Mouse (Mus musculus): ENCODE results near the gene Golt1a.
"Not testable (repeated sequence)": the region's sequence is repeated elsewhere in the genome, so short reads cannot be mapped to it uniquely, and the experiment has no call there.

The Golt1a gene

DNA sequence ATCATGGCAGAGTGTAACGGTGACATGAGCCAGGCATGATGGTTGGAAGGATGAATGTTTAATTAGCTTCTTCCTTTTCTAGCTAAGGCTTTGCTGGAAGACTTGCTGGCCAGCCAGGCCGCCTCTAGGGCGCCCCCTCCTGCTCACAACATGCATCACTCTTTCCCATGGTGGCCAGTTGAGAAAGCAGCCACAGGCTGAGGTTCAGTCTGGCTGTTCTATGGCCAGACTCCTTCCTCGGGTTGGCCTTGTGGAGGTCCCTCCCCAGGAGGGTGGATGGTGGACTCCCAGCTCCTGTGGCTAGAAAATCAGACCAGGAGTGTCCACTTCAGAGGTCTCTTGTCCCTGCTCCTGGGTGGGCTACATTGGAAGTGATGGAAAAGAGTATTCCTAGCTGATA is 2.8 kb upstream of the Golt1a start:
- peak; percentile 54 for DNase-seq (ENCODE audit: low read depth)

DNA sequence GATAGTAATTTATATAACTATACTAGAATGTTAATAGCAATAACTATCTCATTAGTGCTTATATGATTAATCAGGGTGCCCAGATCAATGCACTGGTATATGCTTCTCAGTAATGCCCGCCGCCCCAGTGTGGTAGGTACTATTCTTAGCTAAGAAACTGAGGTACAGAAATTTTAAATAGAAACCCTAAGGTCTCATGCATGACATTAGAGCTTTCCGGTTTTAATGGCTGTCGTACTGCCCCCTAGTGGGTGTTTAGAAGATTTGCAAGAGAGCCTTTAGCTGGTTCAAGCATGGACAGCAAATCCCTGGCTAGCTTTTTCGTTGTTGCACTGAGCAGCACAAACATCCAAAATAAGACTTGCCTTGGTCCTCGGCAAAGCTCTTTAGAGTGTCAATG is 2.3 kb upstream of the Golt1a start:
- peak; percentile 66 for DNase-seq (ENCODE audit: low read depth)

DNA sequence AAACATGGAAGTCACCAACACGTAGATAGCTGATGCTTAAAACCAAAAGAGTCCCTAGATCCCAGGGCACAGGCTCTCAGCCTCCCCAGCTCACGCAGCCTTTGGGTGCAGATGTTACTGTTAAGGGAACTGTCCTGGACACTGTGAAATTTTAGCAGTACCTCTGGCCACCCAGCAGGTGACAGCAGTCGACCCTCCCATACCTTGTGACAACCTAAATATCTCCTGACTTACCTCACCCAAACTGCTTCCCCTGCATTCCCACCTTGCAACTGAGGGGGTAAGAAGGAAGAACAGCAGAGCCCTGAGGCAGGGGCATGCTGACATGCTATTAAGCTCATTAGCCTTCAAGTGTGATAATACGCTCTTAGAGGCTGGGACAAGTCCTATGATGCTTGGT is 1.6 kb downstream of the Golt1a start:
- peak; percentile 11 for DNase-seq (ENCODE audit: low read depth)

DNA sequence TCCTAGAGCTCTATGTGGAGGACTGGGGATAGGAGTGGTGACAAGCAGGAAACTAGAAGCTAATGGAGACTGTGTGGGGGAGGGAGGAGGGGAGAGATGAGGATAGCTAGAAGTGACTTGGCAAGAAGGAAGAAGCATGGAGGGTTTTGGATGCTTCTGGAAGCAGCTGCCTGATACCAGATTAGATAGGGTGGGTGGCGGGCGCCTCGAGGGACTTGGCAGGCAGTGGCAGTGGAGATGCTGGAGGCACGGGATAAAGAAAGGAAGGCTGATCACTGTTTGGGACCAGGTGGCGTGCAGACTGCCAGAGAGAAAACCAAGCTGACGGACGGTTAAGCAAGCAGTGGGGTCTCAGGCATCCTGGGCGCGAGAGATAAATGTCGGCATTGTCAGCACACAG is 2.3 kb downstream of the Golt1a start:
- no peak for DNase-seq (ENCODE audit: low read depth)

DNA sequence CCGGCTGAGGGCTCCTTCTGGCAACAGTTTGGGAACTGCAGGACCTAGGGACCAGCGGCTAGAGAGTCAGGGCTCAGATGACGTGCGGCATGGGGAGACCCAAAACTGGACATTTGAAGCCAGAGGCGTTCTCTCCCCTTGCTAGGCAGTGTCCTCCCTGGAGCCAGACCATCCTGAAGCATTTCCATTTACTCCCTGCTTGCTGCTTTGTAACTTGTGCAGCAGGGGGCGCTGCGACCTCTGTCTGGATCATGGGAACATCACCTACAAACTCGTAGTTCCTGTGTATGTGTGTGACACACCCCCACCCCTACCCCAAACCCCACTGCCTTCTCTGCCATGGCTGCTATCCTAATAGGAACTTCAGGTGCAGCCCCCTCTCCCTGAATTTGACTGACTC is 4.8 kb downstream of the Golt1a start:
- peak; percentile 48 for DNase-seq (ENCODE audit: low read depth)

DNA sequence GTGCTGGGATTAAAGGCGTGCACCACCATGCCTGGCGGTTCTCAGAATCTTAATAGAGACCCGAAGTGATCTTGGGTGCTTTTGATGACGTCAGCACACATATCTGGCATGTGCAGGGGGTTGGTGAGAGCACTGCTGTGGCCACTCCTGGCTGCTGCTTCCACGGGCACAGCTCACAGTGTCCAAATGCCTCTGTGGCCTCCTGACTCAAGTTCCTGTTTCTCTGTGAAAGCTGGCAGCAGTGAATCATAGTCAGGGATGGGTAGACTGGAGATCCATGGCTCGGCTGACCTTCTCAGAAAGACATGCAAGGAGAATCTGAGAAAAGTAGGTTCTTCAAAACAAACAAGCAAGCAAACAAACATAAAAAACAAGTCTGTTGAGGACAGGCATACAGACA is 6.2 kb downstream of the Golt1a start:
- peak; percentile 17 for DNase-seq (ENCODE audit: low read depth)

DNA sequence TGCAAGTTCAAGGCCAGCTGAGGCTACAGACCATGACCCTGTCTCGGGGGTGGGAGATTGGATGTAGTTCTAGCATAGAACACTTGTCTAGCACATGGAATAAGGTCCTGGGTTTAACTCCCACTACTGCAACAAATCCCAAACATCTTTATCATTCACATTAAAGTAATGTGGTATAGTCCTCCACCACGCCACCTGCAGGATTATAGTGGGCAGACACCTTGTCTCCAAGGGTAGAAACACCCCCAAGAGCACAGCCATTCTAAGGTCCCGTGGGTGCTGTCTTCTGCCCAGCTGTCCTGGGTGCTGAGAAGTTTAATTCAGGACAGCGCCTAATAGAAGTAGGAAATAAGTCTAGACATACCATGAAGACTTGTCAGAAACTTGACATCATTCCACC is 7.0 kb downstream of the Golt1a start:
- no peak for DNase-seq (ENCODE audit: low read depth)

DNA sequence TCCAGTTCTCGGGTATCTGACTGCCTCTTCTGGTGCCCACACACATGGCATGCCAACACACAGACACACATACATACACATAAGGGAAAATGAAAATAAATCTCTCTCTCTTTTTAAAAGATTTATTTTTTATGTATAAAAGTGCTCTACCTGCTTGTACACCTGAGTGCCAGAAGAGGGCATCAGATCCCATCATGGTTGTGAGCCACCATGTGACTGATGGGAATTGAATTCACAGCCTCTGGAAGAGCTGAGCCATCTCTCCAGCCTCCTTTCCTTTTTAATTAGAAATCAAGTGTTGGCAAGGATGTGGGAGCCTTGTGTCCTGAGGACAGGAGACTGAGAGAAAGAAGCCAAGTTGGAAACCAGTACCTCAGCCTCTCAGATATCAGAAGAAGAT is 7.5 kb downstream of the Golt1a start:
- DNase-seq (ENCODE audit: low read depth) = peak; percentile 8

DNA sequence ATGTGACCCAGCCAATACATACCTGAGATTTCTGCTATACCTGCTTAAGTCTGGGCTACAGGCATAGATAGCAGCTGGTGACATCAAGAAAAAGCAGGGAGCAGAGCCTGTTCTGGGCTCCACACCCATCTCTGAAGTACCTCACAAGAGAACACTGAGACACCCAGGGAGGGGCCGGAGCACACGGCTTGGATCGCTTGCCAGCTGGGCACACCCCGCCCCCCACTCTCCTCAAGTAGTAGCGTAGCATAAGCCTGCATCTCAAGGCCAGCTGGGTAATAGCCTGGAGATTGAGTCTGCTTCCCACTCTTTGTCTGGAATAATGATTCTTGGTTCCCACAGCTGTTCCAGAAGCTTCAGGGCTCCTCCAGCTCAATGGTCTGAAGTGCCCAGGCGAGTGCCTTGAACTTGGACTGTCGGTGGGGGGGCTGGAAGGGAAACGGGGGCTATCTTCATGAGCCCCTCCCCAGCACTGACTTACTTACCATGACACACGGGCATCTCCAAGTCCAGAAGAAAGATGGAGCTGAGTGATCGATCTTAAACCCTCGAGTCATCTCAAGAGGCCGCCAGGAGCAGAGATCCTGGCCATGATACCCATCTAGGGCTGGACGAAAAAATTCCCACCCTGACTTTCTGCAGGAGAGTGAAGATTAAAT is 11.8 kb downstream of the Golt1a start, which contains the start of gene Kiss1:
Gene Kiss1 (plus strand): TSS at position 609 of the 659 bp plus-strand sequence.
- DNase-seq (ENCODE audit: low read depth) = no peak

DNA sequence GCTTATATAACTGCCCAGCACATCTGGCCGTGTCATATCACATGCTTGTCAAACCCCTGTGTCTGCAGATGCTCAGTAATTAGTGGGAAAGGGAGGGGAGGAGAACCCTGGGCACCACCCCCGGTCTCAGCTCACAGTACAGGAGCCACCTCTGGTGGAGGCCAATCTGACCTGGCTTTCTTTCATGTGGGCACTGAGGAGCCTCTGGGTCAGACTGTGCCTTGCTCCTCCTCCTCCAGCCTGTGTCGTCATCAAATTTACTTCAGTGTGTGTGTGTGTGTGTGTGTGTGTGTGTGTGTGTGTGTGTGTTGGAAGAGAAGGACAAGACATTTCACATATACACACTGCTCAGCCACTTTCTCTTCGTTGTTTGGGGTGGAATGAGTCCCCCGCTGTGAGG is 13.7 kb downstream of the Golt1a start:
- no peak for DNase-seq (ENCODE audit: low read depth)

DNA sequence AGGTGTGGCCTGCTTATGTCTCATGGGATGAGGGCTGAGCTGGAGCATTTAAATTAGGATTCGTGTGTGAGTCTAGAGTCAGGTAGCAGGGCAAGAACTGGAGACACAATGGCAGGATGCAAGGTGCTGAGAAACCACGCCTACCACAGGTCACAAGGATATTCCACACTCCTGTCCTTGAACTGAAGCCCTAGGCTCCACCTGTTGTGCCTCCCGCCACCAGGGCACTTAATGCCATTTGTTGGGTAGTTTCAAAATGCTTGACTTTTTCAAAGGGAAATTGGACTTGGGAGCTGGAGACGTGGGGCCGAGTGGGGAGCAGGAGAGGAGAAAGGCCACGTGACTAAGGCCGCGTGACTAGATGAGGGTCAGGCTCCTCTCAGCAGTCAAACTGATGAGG is 16.4 kb downstream of the Golt1a start:
- DNase-seq (ENCODE audit: low read depth) = no peak

DNA sequence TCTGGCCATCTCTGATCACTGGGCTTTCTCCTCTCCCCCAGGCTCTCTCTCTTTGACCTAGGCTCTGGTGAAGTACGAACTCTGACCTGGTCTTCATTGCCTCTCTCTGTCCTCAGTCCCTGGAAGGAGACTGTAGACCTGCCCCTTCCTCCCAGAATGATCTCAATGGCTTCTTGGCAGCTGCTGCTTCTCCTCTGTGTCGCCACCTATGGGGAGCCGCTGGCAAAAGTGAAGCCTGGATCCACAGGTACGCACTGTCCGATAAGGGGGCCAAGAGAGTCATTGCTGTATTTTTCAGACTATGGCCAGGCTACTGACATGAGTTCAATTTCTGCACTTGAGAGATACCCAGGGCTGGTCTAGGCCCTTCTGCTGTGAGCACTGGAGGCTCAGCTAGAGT is 17.5 kb downstream of the Golt1a start:
- DNase-seq (ENCODE audit: low read depth) = no peak

DNA sequence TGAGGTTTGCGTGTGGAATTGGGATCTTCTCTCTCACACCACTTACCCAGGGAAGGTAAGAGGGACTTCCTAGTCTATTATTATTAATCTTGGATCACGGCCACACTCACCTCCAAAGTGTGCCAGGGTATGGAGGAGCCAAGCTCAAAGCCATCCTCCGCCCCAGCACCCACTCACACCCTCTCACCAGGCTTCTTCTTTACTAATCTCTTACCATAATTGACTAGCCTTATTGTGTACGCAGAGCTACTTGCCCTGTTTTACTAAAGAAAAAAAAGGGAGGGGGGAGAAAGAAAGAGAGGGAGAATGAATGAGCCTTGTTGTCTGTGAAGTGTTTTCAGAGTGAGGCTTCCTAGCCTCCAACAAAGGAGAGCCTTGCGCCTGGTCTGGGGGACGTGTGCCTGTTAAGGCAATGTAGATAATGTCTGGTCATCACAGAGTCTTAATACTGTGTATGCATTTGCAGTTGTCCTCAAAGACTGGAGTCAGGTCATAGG is 18.7 kb downstream of the Golt1a start:
- no peak for DNase-seq (ENCODE audit: low read depth)

DNA sequence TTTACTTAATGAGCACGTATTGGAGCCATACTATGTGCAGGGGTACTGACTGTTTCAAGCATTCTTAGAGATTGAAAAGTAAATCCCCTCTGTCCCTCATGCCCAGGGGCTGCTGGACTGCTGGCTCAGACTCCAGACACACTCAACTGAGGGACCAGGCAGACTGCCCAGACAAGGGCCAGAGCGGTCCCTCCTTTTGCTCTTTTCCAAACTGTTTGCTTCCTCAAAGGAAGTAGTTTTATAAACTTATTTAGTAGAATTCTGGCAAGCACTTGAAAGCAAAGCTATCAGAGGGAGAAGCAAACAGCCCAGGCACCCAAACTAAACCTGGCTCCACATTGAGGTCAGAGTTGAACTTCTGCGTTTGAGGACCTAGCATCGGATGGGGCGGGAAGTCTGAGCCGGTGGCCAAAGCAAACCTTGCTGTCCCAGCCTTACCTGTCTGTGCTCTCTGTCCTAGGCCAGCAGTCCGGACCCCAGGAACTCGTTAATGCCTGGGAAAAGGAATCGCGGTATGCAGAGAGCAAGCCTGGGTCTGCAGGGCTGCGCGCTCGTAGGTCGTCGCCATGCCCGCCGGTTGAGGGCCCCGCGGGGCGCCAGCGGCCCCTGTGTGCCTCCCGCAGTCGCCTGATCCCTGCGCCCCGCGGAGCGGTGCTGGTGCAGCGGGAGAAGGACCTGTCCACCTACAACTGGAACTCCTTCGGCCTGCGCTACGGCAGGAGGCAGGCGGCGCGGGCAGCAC is 19.5 kb downstream of the Golt1a start:
- no peak for DNase-seq (ENCODE audit: low read depth)

DNA sequence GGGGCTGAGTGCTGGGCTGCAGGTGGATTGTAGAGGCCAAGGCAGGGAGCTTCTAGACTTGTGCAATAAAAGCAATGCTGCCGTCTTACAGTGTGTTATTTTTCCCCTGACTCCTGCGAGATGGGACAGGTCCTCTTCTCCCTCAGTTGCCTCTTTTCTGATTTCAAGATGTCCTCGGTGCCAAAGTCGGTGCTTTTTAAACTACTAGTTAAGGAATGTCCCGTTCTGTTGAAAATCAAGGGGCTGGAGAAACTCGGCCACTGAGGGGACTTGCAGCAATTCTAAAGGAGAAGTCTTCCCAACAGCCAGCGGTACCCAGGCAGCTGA is 20.0 kb downstream of the Golt1a start:
- DNase-seq (ENCODE audit: low read depth) = no peak

DNA sequence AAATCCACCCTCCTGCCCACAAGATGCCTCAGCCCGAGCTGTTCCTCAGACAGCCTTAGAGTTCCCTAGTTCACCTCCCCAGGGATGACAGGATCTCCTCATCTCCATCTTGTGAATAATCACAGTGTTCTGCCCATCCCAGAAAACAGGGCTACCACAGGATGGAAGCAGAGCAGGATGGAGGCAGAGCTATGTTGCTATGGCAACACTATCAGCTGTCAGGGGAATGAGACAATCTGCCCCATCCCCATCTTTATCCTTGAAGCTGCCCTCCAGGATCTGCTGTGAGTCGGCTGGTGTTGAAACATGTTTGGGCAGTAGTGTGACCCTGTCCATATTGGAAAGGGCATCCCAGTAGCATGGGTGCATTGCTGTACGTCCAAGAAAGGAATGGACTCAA is 21.5 kb downstream of the Golt1a start:
- no peak for DNase-seq (ENCODE audit: low read depth)

DNA sequence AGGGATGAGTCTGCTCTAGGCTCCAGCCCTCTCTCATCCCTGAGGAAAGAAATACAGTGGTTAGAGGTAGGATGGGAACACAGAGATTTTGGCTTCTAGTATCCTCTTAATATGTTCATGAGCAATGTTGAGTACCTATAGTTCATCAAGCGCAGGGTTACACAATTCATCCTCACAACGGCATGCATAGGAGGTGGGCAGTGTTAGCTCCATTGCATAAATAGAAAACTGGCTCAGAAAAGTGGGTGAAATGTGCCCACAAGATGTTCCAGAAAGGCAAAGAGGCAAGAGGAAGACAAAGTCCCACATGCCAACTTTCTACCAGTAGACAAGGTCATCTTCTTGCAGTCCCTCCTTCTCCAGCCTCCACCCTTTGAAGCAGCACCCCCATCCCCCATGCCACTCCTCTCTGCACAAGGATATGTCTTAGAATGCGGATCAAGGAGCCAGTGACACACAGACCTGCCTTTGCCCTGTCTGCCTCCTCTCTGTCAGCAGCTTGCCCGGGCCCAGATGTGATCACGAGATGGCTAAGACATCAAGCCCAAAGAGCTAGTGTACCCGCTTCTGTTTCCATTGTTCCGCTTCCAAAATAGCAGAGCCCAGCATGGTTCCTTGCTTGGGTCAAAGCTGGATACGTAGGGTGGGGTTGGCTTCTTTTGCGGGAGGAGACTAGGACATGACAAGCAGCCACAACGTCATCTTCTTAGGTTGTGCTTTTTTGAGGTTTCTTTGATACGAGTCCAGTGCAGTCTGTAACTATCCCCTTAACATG is 23.2 kb downstream of the Golt1a start:
- no peak for DNase-seq (ENCODE audit: low read depth)

DNA sequence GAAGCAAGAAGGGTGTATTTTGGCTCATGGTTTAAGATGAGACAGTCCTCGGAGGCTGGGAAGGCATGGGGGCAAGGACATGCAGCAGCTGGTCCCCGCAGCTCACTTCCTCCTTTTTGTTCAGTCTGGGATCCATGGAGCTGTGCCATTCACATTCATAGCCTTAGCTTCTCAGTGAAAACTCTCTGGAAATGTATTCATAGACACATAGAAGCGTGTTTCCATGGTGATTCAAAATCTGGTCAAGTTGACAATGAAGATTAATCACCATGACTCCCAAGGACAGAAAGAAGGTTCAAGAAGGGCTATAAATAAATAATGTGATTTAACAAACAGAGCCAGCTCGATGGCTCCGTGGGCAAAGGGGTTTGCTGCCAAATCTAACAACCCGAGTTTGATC is 24.3 kb downstream of the Golt1a start:
- no peak for DNase-seq (ENCODE audit: low read depth)

DNA sequence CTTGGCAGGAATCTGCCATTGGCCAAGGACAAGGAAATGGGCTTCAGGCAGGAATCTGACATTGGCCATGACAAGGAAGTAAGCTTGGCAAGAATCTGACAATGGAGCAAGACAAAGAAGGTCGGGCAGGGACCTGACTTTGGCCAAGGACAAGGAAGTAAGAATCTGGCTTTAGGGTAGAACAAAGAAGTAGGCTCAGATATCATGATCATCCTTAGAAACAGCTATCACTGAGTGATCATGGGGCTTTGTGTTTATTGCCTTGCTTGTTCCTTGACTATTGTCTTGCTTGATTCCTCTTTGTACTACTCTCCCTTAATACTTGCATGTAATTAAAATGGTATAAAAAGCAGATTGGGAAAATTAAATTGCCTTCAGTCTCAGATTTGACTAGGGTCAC is 30.8 kb downstream of the Golt1a start:
- not testable (repeated sequence) for DNase-seq (ENCODE audit: low read depth)

DNA sequence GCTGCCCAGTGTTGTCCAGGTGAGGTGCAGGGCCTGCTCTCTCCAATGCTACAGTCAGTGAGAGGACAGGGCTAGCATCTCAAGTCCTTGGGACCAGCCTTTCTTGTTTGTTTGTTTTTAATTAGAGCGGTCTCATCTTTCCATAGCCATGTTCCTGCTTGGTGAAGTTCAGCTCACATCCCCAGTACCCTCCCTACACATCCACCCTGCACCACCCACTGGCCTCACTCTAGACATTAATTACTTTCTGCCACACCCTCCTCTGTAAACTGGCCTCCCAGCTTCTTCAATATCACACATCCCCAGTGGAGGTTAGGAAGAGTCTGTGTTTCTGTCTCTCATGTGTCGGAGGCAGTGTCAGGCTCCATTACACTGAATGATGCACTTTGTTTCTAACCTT is 34.8 kb downstream of the Golt1a start:
- DNase-seq (ENCODE audit: low read depth) = no peak

DNA sequence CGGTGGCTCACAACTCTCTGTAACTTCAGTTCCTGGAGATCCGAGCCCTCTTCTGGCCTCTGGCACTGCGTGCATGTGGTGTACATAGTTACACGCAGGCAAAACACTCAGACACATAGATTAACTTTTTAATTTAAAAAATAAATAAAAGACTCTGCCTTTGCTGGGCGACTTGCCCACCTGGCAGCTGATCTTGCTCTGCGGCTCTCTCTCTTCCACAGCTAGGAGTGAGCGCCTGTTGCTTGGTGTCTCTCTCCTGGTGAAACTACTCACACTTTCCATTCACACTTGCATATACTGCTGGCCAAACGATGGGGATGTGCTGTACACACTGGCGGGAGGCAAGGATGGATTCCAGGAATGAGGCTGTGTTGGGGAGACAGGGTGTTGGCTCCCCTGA is 36.9 kb downstream of the Golt1a start:
- no peak for DNase-seq (ENCODE audit: low read depth)

DNA sequence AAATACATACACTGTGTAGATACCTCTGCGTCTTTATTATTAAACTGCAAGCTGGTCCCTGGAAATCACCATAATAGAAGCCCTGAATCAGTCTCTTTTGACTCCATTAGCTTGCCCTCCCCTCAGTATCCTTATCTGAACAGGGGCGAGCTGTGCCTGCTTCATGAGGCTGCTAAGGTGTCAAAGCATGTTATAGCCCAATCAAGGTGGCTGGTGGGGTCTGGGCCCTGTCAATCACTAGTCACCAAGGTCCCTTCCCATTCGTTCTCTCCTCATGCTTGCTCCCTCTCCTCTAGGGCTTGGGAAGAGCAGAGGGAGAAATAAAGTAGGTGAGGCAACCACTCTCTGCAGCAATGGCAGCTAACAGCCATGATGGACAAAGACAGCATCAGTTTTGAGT is 37.6 kb downstream of the Golt1a start:
- DNase-seq (ENCODE audit: low read depth) = no peak
